Mouse (Mus musculus): ENCODE measurements at regions not wholly inside any gene's neighbourhood (a gene's known extent, or its start where the extent isn't known, plus 50 kb on each side); places are given as distances from the start of the nearest gene placed in this dataset.

DNA sequence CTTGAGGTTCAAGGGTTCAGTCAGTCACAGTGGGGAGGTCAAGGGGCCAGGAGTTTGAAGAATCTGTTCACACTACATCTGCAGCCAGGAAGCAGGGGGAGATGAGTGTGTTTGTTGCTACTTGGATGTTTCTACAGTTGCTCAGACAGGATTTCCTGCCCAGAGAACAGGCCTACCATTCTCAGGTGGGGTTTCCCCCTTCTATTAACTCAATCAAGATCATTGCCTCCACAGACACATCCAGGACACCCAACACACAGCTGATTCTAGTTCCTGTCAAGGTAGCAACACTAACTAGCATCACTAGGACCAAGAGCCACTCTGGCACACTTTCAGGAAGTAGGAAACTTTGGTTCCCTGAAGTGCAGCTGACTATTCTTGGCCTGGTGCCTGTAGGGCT, 127.9 kb upstream of the Smim23 start:
- Histone ChIP-seq H3K4me3 (ENCODE audit: control insufficient read depth in 1 of 2, insufficient read depth in 1 of 2, low read depth in 2 of 2, low read length in 2 of 2) (no peak overlapping the region), H3K9me3 (replicated peaks; ENCODE audit: insufficient read depth, low read length) (no peaks in the 10 kb centered on the region), H3K9ac (ENCODE audit: control insufficient read depth, low read depth, low read length, poor library complexity, severe bottlenecking) (no peak overlapping the region), H3K27ac (ENCODE audit: control insufficient read depth, low read depth, low read length) (no peak overlapping the region), H3K4me1 (ENCODE audit: control insufficient read depth in 1 of 2, insufficient read depth in 2 of 2, low read length in 2 of 2) (no peaks in the 10 kb centered on the region), H3K27me3 (ENCODE audit: control insufficient read depth in 1 of 2, insufficient read depth in 2 of 2, low read length in 2 of 2) (no peaks in the 10 kb centered on the region), H3K79me2 (ENCODE audit: control insufficient read depth, insufficient read depth, low read length, poor library complexity) (no peaks in the 10 kb centered on the region), H3K36me3 (ENCODE audit: control insufficient read depth in 1 of 2, insufficient read depth in 2 of 2, low read length in 2 of 2) (no peaks in the 10 kb centered on the region)
- DNase-seq (ENCODE audit: low read depth, low spot score) = no peak
- no peak for TF ChIP-seq RAD21 (IDR thresholded peaks at IDR 0.05; ENCODE audit: low read depth, low read length)
- no peak for TF ChIP-seq BHLHE40 (IDR thresholded peaks at IDR 0.05; ENCODE audit: borderline replicate concordance, low read depth, low read length)
- no peak for TF ChIP-seq MAFK (IDR thresholded peaks at IDR 0.05; ENCODE audit: borderline replicate concordance, low read depth, low read length)
- TF ChIP-seq ZMIZ1 (IDR thresholded peaks at IDR 0.05; ENCODE audit: low read depth, low read length) = no peak
- no peak for TF ChIP-seq GABPA (IDR thresholded peaks at IDR 0.05; ENCODE audit: low read depth, low read length)
- TF ChIP-seq ZKSCAN1 (IDR thresholded peaks at IDR 0.05; ENCODE audit: low read depth, low read length) = no peak
- TF ChIP-seq EP300 (IDR thresholded peaks at IDR 0.05; ENCODE audit: low read depth in 1 of 2, low read length in 2 of 2) = no peak
- no peak for TF ChIP-seq SMC3 (IDR thresholded peaks at IDR 0.05; ENCODE audit: low read depth, low read length)
- no peak for TF ChIP-seq POLR2AphosphoS5 (IDR thresholded peaks at IDR 0.05; ENCODE audit: borderline replicate concordance, low read depth, low read length)
- TF ChIP-seq RCOR1 (IDR thresholded peaks at IDR 0.05; ENCODE audit: low read depth, low read length) = no peak
- no peak for TF ChIP-seq MXI1 (IDR thresholded peaks at IDR 0.05; ENCODE audit: low read depth, low read length)
- no peak for TF ChIP-seq KAT2A (conservative IDR thresholded peaks at IDR 0.05; ENCODE audit: low read depth, low read length)
- no peak for TF ChIP-seq USF1 (IDR thresholded peaks at IDR 0.05; ENCODE audit: low read depth, low read length)
- no peak for TF ChIP-seq MAZ (IDR thresholded peaks at IDR 0.05; ENCODE audit: low read depth, low read length)
- TF ChIP-seq CTCF (IDR thresholded peaks at IDR 0.05 in 2 of 3, conservative IDR thresholded peaks at IDR 0.05 in 1 of 3; ENCODE audit: control insufficient read depth in 1 of 3, insufficient read depth in 1 of 3, low read depth in 2 of 3, low read length in 3 of 3, poor library complexity in 1 of 3, severe bottlenecking in 1 of 3) = no peak
- TF ChIP-seq ETS1 (IDR thresholded peaks at IDR 0.05; ENCODE audit: low read depth, low read length) = no peak
- no peak for TF ChIP-seq SIN3A (IDR thresholded peaks at IDR 0.05; ENCODE audit: low read length)

GRCm38 (mm10) chr11:32948132-32948531, 123.7 kb upstream of the Smim23 start:
- H3K27ac ChIP-seq (ENCODE audit: control insufficient read depth, low read depth, low read length) = no peak overlapping the region
- no peaks in the 10 kb centered on the region for H3K27me3 ChIP-seq (ENCODE audit: control insufficient read depth in 1 of 2, insufficient read depth in 2 of 2, low read length in 2 of 2)
- no peaks in the 10 kb centered on the region for H3K9me3 ChIP-seq (replicated peaks; ENCODE audit: insufficient read depth, low read length)
- no peak overlapping the region for H3K4me3 ChIP-seq (ENCODE audit: control insufficient read depth in 1 of 2, insufficient read depth in 1 of 2, low read depth in 2 of 2, low read length in 2 of 2)
- no peak overlapping the region for H3K9ac ChIP-seq (ENCODE audit: control insufficient read depth, low read depth, low read length, poor library complexity, severe bottlenecking)
- H3K4me1 ChIP-seq (ENCODE audit: control insufficient read depth in 1 of 2, insufficient read depth in 2 of 2, low read length in 2 of 2) = no peaks in the 10 kb centered on the region
- no peak for DNase-seq (ENCODE audit: low read depth, low spot score)
- no peaks in the 10 kb centered on the region for H3K79me2 ChIP-seq (ENCODE audit: control insufficient read depth, insufficient read depth, low read length, poor library complexity)
- no peak for TF ChIP-seq EP300 (IDR thresholded peaks at IDR 0.05; ENCODE audit: low read depth in 1 of 2, low read length in 2 of 2)
- TF ChIP-seq MAFK (IDR thresholded peaks at IDR 0.05; ENCODE audit: borderline replicate concordance, low read depth, low read length) = no peak
- no peak for TF ChIP-seq RCOR1 (IDR thresholded peaks at IDR 0.05; ENCODE audit: low read depth, low read length)
- TF ChIP-seq USF2 (IDR thresholded peaks at IDR 0.05; ENCODE audit: borderline replicate concordance in 1 of 2, insufficient read depth in 1 of 2, low read depth in 1 of 2, low read length in 2 of 2) = no peak
- TF ChIP-seq BHLHE40 (IDR thresholded peaks at IDR 0.05; ENCODE audit: borderline replicate concordance, low read depth, low read length) = no peak
- TF ChIP-seq ZMIZ1 (IDR thresholded peaks at IDR 0.05; ENCODE audit: low read depth, low read length) = no peak
- no peak for TF ChIP-seq HCFC1 (IDR thresholded peaks at IDR 0.05; ENCODE audit: low read depth, low read length)
- TF ChIP-seq GATA1 (IDR thresholded peaks at IDR 0.05; ENCODE audit: low read depth, low read length) = no peak
- TF ChIP-seq RAD21 (IDR thresholded peaks at IDR 0.05; ENCODE audit: low read depth, low read length) = no peak
- no peak for TF ChIP-seq UBTF (IDR thresholded peaks at IDR 0.05; ENCODE audit: borderline replicate concordance, insufficient read depth, low read depth, low read length)
- TF ChIP-seq TAL1 (IDR thresholded peaks at IDR 0.05; ENCODE audit: low read length) = no peak
- TF ChIP-seq POLR2AphosphoS5 (IDR thresholded peaks at IDR 0.05; ENCODE audit: borderline replicate concordance, low read depth, low read length) = no peak
- no peak for TF ChIP-seq KAT2A (conservative IDR thresholded peaks at IDR 0.05; ENCODE audit: low read depth, low read length)
- H3K36me3 ChIP-seq (ENCODE audit: control insufficient read depth in 1 of 2, insufficient read depth in 2 of 2, low read length in 2 of 2) = no peaks in the 10 kb centered on the region
